Mouse (Mus musculus) thymus, adult 2 months (tissue): ENCODE data around the gene Nfkbib.

ENCODE experiments used
- CTCF ChIP-seq: fragments of 200-500 bp; IDR thresholded peaks from 2 replicates; pipeline ENCODE4 v1.5.1; 2012; ENCODE audit warnings: mild to moderate bottlenecking, control low read depth, low read length, moderate library complexity, borderline replicate concordance; ENCODE audit not compliant: control insufficient read depth, poor library complexity, insufficient read depth; ENCODE audit errors: extremely low read depth
- POLR2A ChIP-seq: fragments of 200-500 bp; IDR thresholded peaks from 2 replicates; pipeline ENCODE4 v1.6.1; 2012; ENCODE audit warnings: mild to moderate bottlenecking, low read length, control low read depth, moderate library complexity; ENCODE audit not compliant: control insufficient read depth, poor library complexity, insufficient read depth; ENCODE audit errors: extremely low read depth

DNA sequence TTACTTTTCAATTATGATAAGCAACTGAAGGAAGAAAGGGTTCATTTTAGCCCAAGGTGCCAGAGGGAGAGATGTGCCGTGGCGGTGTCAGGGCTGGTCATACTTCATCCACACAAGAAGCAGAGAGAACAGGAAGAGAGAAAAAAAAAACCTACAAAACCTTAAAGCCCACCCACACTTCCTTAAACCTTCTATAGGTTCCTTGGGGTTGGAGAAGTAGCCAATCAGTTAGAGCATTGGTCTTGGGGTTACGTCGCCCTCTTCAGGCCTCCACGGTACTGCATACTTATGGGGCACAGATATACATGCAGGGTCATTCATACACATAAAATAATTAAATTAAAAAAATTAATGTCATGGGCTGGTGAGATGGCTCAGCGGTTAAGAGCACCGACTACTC lies 45.2 kb downstream of the Nfkbib start:
- no peak for TF ChIP-seq POLR2A
- TF ChIP-seq CTCF, result no peak
